Mouse (Mus musculus): ENCODE results near the gene Atf7. TPM values are rescaled to one million over a fixed set of nuclear protein-coding genes. Genes with fewer than 3 reads are reported as not detected.

Atf7 gene
- total RNA-seq, 2 experiments from 2014 or later = 40.4 to 45.0 TPM

DNA sequence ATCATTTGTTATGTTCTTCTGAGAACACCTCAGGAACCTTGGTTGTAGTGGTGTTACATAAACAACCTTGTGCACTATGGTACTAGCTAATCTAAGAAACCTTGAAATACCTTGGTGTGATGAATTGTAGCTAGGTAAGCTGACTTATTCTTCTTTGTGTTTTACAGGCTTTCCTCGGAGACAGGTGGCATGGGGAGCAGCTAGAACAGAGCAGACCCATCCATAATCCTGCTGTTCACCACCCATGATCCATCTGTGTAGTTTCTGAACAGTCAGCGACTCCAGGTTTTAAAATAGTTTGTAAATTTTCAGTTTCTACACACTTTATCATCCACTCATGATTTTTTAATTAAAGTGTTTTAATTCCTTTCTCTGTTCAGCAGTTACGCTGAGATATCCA is 126.9 kb downstream of the Atf7 start:
- no peak for DNase-seq

DNA sequence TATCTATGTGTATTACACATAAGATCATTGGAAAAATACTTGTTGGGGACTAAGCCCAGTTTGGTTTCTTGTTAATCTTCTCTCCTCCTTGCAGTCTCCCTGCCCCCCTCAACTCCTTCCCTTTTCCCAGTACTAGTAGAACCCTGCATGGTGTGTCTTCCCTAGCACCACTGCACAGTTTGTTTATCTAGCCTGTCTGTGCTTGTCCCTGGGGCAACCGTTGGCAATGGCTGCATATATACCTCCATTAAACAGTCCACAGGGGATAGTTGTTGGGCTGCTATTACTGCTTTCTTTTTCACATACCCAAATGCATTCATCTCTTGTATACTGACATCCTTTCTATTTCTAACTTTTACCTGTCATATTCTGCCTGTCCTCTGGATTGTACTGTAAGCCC is 137.6 kb downstream of the Atf7 start:
- no peak for DNase-seq

DNA sequence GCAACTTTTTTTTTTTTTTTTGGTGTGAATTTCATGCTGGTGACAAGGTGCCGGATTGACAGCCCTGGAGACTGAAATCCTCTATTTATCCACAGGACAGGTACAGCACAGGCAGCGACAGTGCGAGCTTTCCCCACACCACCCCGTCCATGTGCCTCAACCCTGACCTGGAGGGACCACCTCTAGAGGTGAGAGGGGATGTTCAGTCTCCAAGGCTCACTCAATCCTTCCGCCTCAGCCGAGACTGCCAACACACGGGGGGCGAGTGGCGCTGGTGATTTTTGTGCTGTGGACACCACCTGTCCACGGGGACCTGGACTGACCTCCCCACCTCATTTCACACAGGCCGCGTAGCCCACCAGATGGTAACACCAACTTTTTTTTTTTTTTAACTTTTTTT is 139.4 kb downstream of the Atf7 start:
- DNase-seq = no peak

DNA sequence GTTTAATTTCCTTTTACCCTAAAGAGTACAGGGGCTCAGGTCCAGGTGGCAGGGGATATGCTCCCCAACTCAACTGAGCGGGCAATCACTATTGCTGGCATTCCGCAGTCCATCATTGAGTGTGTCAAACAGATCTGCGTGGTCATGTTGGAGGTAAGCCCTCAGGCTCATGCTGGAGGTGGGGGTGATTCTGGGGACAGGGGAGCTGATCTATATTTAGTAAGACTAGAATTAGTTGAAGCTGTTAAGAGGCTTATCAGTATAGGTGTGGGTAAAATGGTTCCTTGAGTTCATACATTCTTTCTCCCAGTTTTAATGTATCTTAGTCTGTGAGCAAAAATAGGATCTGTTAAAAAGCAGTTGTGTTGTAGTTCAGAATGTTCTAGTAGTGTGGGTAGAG is 142.1 kb downstream of the Atf7 start:
- no peak for DNase-seq

Small RNAs within 50 kb of the gene (microRNA-seq; reads per million reads assigned to microRNA genes)
- gene Mir688 = 0 to 0.85 reads per million in 2 experiments

Other genes starting within 250 kb of the Atf7 start
- 10 to 100 TPM; 22.4 to 23.1 TPM for gene Sp1, start 219.3 kb downstream of the Atf7 start, total RNA-seq (2021)
- gene Amhr2, start 180.1 kb downstream of the Atf7 start, total RNA-seq (2021) = under 1 TPM; 0.42 to 0.51 TPM
- 10 to 100 TPM; 40.6 to 41.0 TPM for gene Prr13, start 166.4 kb downstream of the Atf7 start, total RNA-seq (2021)
- gene Pcbp2, start 154.9 kb downstream of the Atf7 start, total RNA-seq (2021) = 100 to 1,000 TPM; 448 to 513 TPM
- gene Gm10337, start 121.7 kb downstream of the Atf7 start, total RNA-seq (2021) = not detected
- 100 to 1,000 TPM in 1 of 2 experiments, 10 to 100 TPM in 1; 96.4 to 103 TPM for gene Map3k12, start 108.4 kb downstream of the Atf7 start, total RNA-seq (2021)
- 10 to 100 TPM; 32.2 to 36.9 TPM for gene Tarbp2, start 107.3 kb downstream of the Atf7 start, total RNA-seq (2021)
- gene Npff, start 100.5 kb downstream of the Atf7 start, total RNA-seq (2021) = 1 to 10 TPM; 3.7 to 4.3 TPM
- 1 to 10 TPM in 1 of 2 experiments, not detected in 1; 3.1 TPM for gene Gm28047, start 397 bp downstream of the Atf7 start, total RNA-seq (2021)
- 10 to 100 TPM; 10.6 to 17.2 TPM for gene Atp5g2, start 46.9 kb upstream of the Atf7 start, total RNA-seq (2021)
- 10 to 100 TPM; 86.7 to 89.8 TPM for gene Calcoco1, start 96.7 kb upstream of the Atf7 start, total RNA-seq (2021)

Measured in layer of hippocampus, postnatal 36 days (tissue).